Mouse (Mus musculus) megakaryocyte, embryonic 14.5 days (primary cell): Measurements from ENCODE around the gene Fuca2.

Experiments
- FLI1 ChIP-seq: IDR thresholded peaks from 2 replicates; pipeline ENCODE4 v1.6.1; 2012; ENCODE audit warnings: low read length, inconsistent platforms, mixed read lengths
- GATA1 ChIP-seq: IDR thresholded peaks from 3 replicates; pipeline ENCODE4 v1.6.1; 2012; ENCODE audit warnings: mixed read lengths, low read length, inconsistent platforms, borderline replicate concordance

- no peak for TF ChIP-seq FLI1
- no peak for TF ChIP-seq GATA1
These were observed 47.7 kb upstream of the Fuca2 start for GRCm38 (mm10) chr10:13451640-13452039.
